ENCODE assay signal across 25 mouse cellular contexts in the genomic region with DNA sequence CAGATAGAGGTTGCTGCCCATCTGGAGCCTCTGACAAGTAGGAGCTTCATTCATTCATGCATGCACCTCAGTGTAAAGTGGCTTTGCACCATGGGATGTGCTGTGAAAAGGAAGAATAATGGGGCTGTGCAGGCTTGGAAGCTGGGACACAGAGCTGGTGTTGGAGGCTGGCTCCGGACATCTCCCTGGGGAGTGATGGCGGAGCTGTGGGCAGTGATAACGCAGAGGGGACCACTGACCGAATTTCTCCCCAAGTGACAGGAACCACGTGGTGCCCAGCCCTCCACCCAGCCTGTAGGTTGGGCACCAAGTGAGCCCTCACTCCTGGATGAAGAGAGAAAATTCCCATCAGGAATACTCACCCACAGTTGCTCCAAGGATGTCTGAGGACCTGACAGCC.
DNase-seq lines count a peak whose midpoint lies in the region; ATAC-seq lines count a peak whose summit lies in the region.
"Had no signal": no experiment of that assay in that cellular context is flagged by ENCODE, and none has a peak within 500 bp of the region (broad histone marks: within the 10 kb centered on the region; RNA-seq: fewer than 3 reads in every experiment).

No protein-coding gene starts in this region.

- H3K4me2 ChIP-seq in heart, embryonic 12.5 days: no peak overlapping the region
- H3K4me2 ChIP-seq in hindbrain, embryonic 12.5 days (replicated peaks): no peak overlapping the region
- H3K4me2 ChIP-seq in hindbrain, embryonic 16.5 days (ENCODE audit: low read length): no peak overlapping the region
- H3K4me2 ChIP-seq: embryonic facial prominence, embryonic 12.5 days; forebrain, embryonic 12.5 days had no signal

- 0 out of 2 replicates have a peak, but pooled peaks cover 2% of the 10 kb centered on the region for H3K9me3 ChIP-seq in heart, embryonic 12.5 days (replicated peaks)
- H3K9me3 ChIP-seq in hindbrain, embryonic 12.5 days (replicated peaks): no peaks in the 10 kb centered on the region
- no peaks in the 10 kb centered on the region for H3K9me3 ChIP-seq in hindbrain, embryonic 16.5 days (ENCODE audit: control insufficient read depth, low read length)
- H3K9me3 ChIP-seq: embryonic facial prominence, embryonic 10.5 days; embryonic facial prominence, embryonic 12.5 days; forebrain, embryonic 10.5 days; forebrain, embryonic 12.5 days had no signal

- H3K4me3 ChIP-seq in heart, embryonic 12.5 days: no peak overlapping the region
- no peak overlapping the region for H3K4me3 ChIP-seq in hindbrain, embryonic 12.5 days
- H3K4me3 ChIP-seq in hindbrain, embryonic 16.5 days (ENCODE audit: low read length): no peak overlapping the region
- H3K4me3 ChIP-seq: embryonic facial prominence, embryonic 10.5 days; embryonic facial prominence, embryonic 12.5 days; forebrain, embryonic 10.5 days; forebrain, embryonic 12.5 days had no signal

- 0 out of 2 replicates have a peak, but pooled peaks cover 3% of the 10 kb centered on the region for H3K4me1 ChIP-seq in heart, embryonic 12.5 days (replicated peaks)
- H3K4me1 ChIP-seq in hindbrain, embryonic 12.5 days: no peaks in the 10 kb centered on the region
- H3K4me1 ChIP-seq in hindbrain, embryonic 16.5 days (ENCODE audit: control insufficient read depth, insufficient read depth, low read depth, low read length): no peaks in the 10 kb centered on the region
- H3K4me1 ChIP-seq: embryonic facial prominence, embryonic 10.5 days; embryonic facial prominence, embryonic 12.5 days; forebrain, embryonic 10.5 days; forebrain, embryonic 12.5 days had no signal

- no peak overlapping the region for H3K27ac ChIP-seq in heart, embryonic 12.5 days (ENCODE audit: poor library complexity, severe bottlenecking)
- no peak overlapping the region for H3K27ac ChIP-seq in hindbrain, embryonic 12.5 days
- H3K27ac ChIP-seq in hindbrain, embryonic 16.5 days (ENCODE audit: low read depth, low read length): no peak overlapping the region
- H3K27ac ChIP-seq: embryonic facial prominence, embryonic 10.5 days; embryonic facial prominence, embryonic 12.5 days; forebrain, embryonic 10.5 days; forebrain, embryonic 12.5 days had no signal

- H3K9ac ChIP-seq in heart, embryonic 12.5 days: no peak overlapping the region
- no peak overlapping the region for H3K9ac ChIP-seq in hindbrain, embryonic 12.5 days
- no peak overlapping the region for H3K9ac ChIP-seq in hindbrain, embryonic 16.5 days (ENCODE audit: low read depth, low read length)
- H3K9ac ChIP-seq: embryonic facial prominence, embryonic 12.5 days; forebrain, embryonic 12.5 days had no signal

- H3K36me3 ChIP-seq in heart, embryonic 12.5 days: peaks cover 49% of the 10 kb centered on the region
- no peaks in the 10 kb centered on the region for H3K36me3 ChIP-seq in hindbrain, embryonic 12.5 days
- peaks cover 6% of the 10 kb centered on the region; the same call in 1 of the 2 replicates for H3K36me3 ChIP-seq in hindbrain, embryonic 16.5 days (ENCODE audit: control insufficient read depth, insufficient read depth, low read length)
- H3K36me3 ChIP-seq: embryonic facial prominence, embryonic 10.5 days; embryonic facial prominence, embryonic 12.5 days; forebrain, embryonic 10.5 days; forebrain, embryonic 12.5 days; G1E had no signal

- ATAC-seq in heart, embryonic 12.5 days (ENCODE audit: insufficient number of reproducible peaks, low FRiP score): no peak
- ATAC-seq in hindbrain, embryonic 12.5 days (ENCODE audit: low FRiP score): peak; percentile 58; the same call in 1 of the 2 replicates
- no peak for ATAC-seq in hindbrain, embryonic 16.5 days
- 0 out of 2 replicates have a peak, but pooled peaks have one; percentile 10 for ATAC-seq in erythroid progenitor cell, adult 5-6 weeks (replicated peaks; ENCODE audit: low FRiP score, poor library complexity, severe bottlenecking)
- ATAC-seq: activated CD4-positive, CD25-positive, alpha-beta regulatory T cell, adult 4 months; CD4-positive, CD25-positive, alpha-beta regulatory T cell, adult 4 months; forebrain, embryonic 14.5 days; forebrain, embryonic 16.5 days; Patski had no signal

- peak; percentile 72 for DNase-seq in heart, adult 11 months
- DNase-seq: adrenal gland, adult 8-10 months; adrenal gland, postnatal 14 days; adrenal gland, postnatal 36 days; B cell, adult 2 months; cerebellum, adult 11-12 months; cerebellum, adult 2 months; cerebellum, adult 9-10 months; cerebellum, postnatal 10 days; cerebellum, postnatal 25 days had no signal

- 58% methylated on average over 5 of the region's 5 CpGs for WGBS in heart, embryonic 12.5 days
- WGBS in hindbrain, embryonic 12.5 days: 51% methylated on average over 5 of the region's 5 CpGs
- 53% methylated on average over 5 of the region's 5 CpGs for WGBS in hindbrain, embryonic 16.5 days

- no peaks in the 10 kb centered on the region for H3K27me3 ChIP-seq in heart, embryonic 12.5 days (replicated peaks)
- H3K27me3 ChIP-seq in hindbrain, embryonic 12.5 days: no peaks in the 10 kb centered on the region
- no peaks in the 10 kb centered on the region for H3K27me3 ChIP-seq in hindbrain, embryonic 16.5 days (replicated peaks; ENCODE audit: control insufficient read depth, insufficient read depth, low read length)
- H3K27me3 ChIP-seq: CH12.LX; embryonic facial prominence, embryonic 12.5 days; forebrain, embryonic 12.5 days; Patski had no signal

Comparison
In these comparisons a context has a peak if more than half of its experiments do, and no peak if none do; other contexts are left out.
1. ATAC-seq: peak in hindbrain, embryonic 12.5 days (single experiment) and erythroid progenitor cell, adult 5-6 weeks (single experiment); none in heart, embryonic 12.5 days (single experiment) and hindbrain, embryonic 16.5 days (single experiment).